Mouse (Mus musculus) bone marrow macrophage, adult 2 months (primary cell): ENCODE results near the gene Syn3.

Experiments
- CTCF ChIP-seq: IDR thresholded peaks from 2 replicates; pipeline ENCODE4 v1.5.1; 2012; ENCODE audit warnings: low read depth, mild to moderate bottlenecking, low read length, moderate library complexity
- POLR2A ChIP-seq: IDR thresholded peaks from 2 replicates; pipeline ENCODE4 v1.6.1; 2012; ENCODE audit warnings: mild to moderate bottlenecking, low read depth, low read length, borderline replicate concordance

DNA sequence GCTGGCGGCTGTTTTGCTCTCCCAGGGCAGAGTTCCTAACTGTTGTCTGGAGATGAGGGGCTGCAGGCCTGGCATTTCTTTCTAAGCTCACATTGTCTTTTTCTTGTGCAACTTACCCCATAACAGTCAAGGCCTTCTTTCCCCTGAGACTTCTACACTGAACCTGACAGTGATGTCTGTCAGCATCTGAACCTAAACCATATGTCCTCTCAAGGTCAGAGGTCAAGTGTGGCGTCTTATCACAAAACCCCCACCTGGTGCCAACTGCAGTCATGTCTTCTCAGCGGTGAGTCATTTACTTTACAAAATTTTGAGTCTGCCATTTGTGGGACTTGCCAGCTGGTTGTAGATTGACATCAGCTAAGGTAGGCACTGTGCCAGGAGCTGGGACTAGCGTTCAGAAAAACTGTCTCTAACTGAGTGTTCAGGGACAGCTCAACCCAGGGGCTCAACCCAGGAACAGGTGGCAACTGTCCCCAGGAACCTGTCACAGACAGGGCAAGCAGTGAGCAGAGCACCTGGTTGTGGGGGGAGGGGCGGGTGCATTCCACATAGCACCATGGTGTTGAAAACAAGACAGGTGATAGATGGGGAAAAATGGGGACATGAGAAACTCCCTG lies 110.8 kb downstream of the Syn3 start:
- TF ChIP-seq CTCF, result no peak
- no peak for TF ChIP-seq POLR2A
